Mouse (Mus musculus) forebrain, embryonic 14.5 days (tissue): ENCODE measurements around the gene Gm20388. TPM values are rescaled to one million over a fixed set of nuclear protein-coding genes. Genes with fewer than 3 reads are reported as not detected.

Source experiments
- ATAC-seq: fragments of 200-750 bp; cut with Nextera tagmentation; 2 replicates; pipeline ENCODE4 v1.8.0; 2017; ENCODE audit warnings: mild to moderate bottlenecking, moderate library complexity
- DNase-seq: peaks from one replicate; pipeline ENCODE4 v3.0.0-alpha.2; 2015; ENCODE audit warnings: low spot score
- H3K27ac ChIP-seq: fragments of 300-500 bp; sonication (generic); 2 replicates; pipeline ENCODE4 v1.5.1; 2014; ENCODE audit warnings: low read depth, mild to moderate bottlenecking, control low read depth, low read length, moderate library complexity
- H3K27me3 ChIP-seq: fragments of 300-500 bp; sonication (generic); replicated peaks from 2 replicates; pipeline ENCODE4 v1.6.1; 2014; ENCODE audit warnings: low read length, control low read depth, mixed read lengths; ENCODE audit not compliant: control insufficient read depth, insufficient read depth
- H3K36me3 ChIP-seq: fragments of 300-500 bp; sonication (generic); 2 replicates; pipeline ENCODE4 v1.6.1; 2014; ENCODE audit warnings: low read length, control low read depth; ENCODE audit not compliant: control insufficient read depth, insufficient read depth
- H3K4me1 ChIP-seq: fragments of 300-500 bp; sonication (generic); 2 replicates; pipeline ENCODE4 v1.6.1; 2014; ENCODE audit warnings: antibody characterized with exemption, low read length, control low read depth; ENCODE audit not compliant: control insufficient read depth, insufficient read depth
- H3K4me2 ChIP-seq: fragments of 300-500 bp; sonication (generic); 2 replicates; pipeline ENCODE4 v1.6.1; 2014; ENCODE audit warnings: mild to moderate bottlenecking, control low read depth, low read length
- H3K4me3 ChIP-seq: fragments of 300-500 bp; sonication (generic); 2 replicates; pipeline ENCODE4 v1.5.1; 2014; ENCODE audit warnings: low read depth, low read length, control low read depth
- H3K9ac ChIP-seq: fragments of 300-500 bp; sonication (generic); 2 replicates; pipeline ENCODE4 v1.6.1; 2014; ENCODE audit warnings: mild to moderate bottlenecking, low read length, control low read depth, moderate library complexity
- H3K9me3 ChIP-seq: fragments of 300-500 bp; sonication (generic); replicated peaks from 2 replicates; pipeline ENCODE4 v1.6.1; 2016; ENCODE audit warnings: low read length, control low read depth, mixed read lengths; ENCODE audit not compliant: control insufficient read depth
- WGBS: fragments of 180-500 bp; shearing (Covaris S2); extraction: QIAGEN DNeasy Blood & Tissue Kit; methylation state at CpG from one replicate; pipeline ENCODE4 v1.1.7; 2014; 5-methylcytosine and 5-hydroxymethylcytosine counted together
- polyA plus RNA-seq: library from polyadenylated mRNA; unstranded; fragments of >200 nt; fragmentation: Nextera tagmentation; extraction: Ambion mirVana; gene quantifications from 2 replicates; pipeline ENCODE4 v1.2.1, GENCODE M21; 2014

The Gm20388 gene
- polyA plus RNA-seq, 1 experiment from 2014 or later: 7.4 TPM

DNA sequence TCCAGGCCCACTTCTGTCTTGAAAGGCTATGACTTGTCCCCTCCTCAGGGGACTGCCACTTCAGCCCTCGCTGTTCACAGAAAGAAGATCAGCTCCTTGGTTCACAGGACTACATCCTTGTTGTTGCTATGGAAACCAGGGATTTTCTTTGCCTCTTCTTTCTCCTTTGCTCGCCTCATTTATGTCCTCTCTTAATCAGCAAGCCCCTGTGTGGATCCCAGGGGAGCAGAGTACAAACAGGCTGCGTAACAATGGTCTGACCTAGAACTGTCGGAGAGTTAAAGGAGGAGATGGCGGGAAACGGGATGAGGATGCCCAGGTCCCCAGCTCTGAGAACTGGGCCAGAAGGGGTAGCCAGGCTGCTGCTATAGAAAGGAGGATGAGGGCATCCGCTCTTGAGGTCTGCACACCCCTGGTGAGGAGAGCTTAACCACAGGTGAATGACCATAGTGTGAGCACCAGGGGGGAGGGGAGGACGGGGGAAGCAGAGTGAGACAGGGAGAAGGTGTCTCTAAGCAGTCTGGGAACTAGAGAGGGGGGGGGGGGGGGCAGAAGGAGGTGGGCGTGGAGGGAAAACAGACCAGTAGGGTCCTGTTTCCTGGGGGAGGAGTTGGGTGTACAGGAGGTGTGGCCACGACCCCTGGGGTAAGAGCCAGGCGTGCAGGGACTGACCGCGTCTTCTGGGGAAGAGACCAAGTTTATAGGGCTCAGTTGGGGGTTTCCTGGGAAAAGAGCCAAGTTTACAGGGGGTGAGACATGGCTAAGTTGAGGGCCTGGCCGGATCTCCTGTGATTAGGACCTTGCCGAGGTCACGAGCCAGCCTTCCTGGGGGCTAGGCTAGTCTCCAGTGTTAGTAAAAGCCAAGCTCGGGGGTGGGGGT is 1787.3 kb downstream of the Gm20388 start:
- no peaks in the 10 kb centered on the region for H3K27me3 ChIP-seq
- H3K4me2 ChIP-seq: peak overlapping the region; percentile 36
- H3K27ac ChIP-seq: peak overlapping the region; percentile 60
- H3K4me1 ChIP-seq: peaks cover 9% of the 10 kb centered on the region
- no peaks in the 10 kb centered on the region for H3K9me3 ChIP-seq
- H3K9ac ChIP-seq: 0 out of 2 replicates have a peak overlapping the region, but pooled peaks have one; percentile 21
- peak; percentile 48 for ATAC-seq
- no peaks in the 10 kb centered on the region for H3K36me3 ChIP-seq
- WGBS: 2% methylated on average over 16 of the region's 17 CpGs
- DNase-seq: peak; percentile 70
- no peak overlapping the region; the same call in 1 of the 2 replicates for H3K4me3 ChIP-seq

DNA sequence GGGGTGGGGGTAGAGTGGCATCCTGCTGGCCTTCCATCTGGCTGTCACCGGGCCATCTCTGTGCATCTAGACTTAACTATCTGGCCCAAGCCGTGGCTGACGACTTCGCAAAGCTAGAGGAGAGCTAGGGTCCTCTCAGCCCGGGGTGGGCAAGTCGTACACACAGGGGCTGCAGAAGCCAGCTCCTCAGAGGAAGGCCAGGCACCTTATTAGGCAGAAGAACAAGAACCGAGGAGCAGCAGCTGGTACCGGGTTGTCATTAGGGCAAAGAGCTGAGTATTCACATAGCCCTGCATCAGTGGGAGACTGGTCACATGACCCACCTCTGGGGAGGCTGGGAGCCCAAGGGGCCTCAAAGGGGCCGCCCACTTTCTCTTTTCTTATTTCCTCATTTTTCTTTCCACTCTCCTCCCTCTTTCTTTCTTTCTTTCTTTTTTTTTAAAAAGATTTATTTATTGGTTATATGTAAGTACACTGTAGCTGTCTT is 1788.0 kb downstream of the Gm20388 start:
- Histone ChIP-seq H3K4me3 (no peak overlapping the region; the same call in 1 of the 2 replicates), H3K4me1 (peaks cover 9% of the 10 kb centered on the region), H3K4me2 (peak overlapping the region; percentile 36), H3K9ac (no peak overlapping the region), H3K36me3 (no peaks in the 10 kb centered on the region), H3K27me3 (no peaks in the 10 kb centered on the region), H3K27ac (peak overlapping the region; percentile 58), H3K9me3 (no peaks in the 10 kb centered on the region)
- ATAC-seq (peak; percentile 43), DNase-seq (no peak)
- WGBS: 5% methylated on average over 9 of the region's 9 CpGs

DNA sequence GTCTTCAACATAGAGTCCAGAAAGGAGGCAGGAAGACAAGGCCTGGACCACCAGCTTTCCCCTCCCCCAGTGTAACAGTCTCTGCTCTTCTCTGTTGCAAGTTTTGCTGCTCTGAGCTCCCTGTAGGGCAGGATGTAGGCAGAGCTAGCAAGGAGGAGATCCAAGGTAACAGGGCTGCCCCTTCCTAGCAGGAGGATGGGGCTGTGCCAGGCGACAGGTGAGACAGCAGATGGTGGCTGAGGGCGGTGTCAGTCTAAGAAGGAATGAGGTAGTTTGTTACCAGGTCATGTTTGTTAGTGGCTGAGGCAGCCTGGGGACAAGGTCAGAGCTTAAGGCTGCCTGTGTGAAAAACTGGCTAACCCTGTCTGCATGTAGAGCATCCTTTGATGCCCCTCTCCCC is 1789.3 kb downstream of the Gm20388 start:
- 96% methylated on average over 2 of the region's 2 CpGs for WGBS
- Histone ChIP-seq H3K4me1 (peaks cover 9% of the 10 kb centered on the region), H3K27me3 (no peaks in the 10 kb centered on the region), H3K9me3 (no peaks in the 10 kb centered on the region), H3K9ac (no peak overlapping the region), H3K36me3 (no peaks in the 10 kb centered on the region), H3K4me2 (no peak overlapping the region), H3K27ac (no peak overlapping the region), H3K4me3 (no peak overlapping the region)
- ATAC-seq: no peak
- DNase-seq: no peak

DNA sequence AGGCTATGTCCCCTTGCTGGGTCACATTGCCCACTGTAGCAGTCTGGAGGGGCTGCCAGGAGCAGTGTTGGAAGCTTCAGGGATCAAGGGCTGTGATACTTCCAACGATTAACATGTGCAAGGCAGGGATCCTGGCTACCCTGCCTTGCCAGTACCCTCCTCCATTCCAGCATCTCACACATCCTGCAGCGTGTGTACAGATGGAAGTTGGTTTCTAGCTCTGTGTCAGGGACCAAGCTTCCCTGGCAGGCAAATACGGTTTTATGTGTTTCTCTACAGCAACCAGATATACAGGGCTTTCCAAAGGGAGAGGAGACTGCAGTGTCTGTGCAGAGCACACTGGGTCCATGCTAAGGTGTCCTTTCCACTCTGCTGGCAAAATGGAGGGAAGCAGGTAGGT is 1794.5 kb downstream of the Gm20388 start:
- Histone ChIP-seq H3K4me2 (no peak overlapping the region), H3K4me3 (no peak overlapping the region), H3K9me3 (no peaks in the 10 kb centered on the region), H3K27me3 (no peaks in the 10 kb centered on the region), H3K9ac (no peak overlapping the region), H3K36me3 (no peaks in the 10 kb centered on the region), H3K27ac (peak overlapping the region; percentile 3; the same call in 1 of the 2 replicates), H3K4me1 (no peaks in the 10 kb centered on the region)
- ATAC-seq (no peak; the same call in 1 of the 2 replicates), DNase-seq (peak; percentile 39)
- 76% methylated on average over 3 of the region's 3 CpGs for WGBS

DNA sequence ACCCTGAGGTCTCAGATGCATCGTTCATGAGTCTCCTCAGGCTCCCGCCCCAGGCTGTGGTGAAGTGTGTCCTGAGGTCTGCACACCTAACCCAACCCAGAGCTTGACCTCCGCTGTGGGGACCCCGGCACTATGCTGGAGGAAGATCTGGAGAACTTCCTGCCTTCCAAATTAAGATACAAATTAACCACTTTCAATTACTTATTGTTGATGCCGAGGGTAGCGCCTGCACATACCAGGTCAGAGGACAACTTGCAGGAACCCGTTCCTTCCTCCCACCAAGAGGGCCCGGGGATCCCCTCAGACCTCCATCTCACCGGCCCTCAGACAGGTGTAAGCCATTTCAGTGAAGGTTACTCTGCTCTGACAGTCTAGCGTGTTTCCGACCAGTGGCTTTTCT is 1796.3 kb downstream of the Gm20388 start:
- no peak overlapping the region for H3K4me3 ChIP-seq
- H3K27ac ChIP-seq: no peak overlapping the region
- H3K36me3 ChIP-seq: no peaks in the 10 kb centered on the region
- no peak overlapping the region for H3K9ac ChIP-seq
- 88% methylated on average over 11 of the region's 11 CpGs for WGBS
- DNase-seq (no peak), ATAC-seq (no peak)
- H3K4me1 ChIP-seq: no peaks in the 10 kb centered on the region
- H3K27me3 ChIP-seq: no peaks in the 10 kb centered on the region
- no peak overlapping the region for H3K4me2 ChIP-seq
- H3K9me3 ChIP-seq: no peaks in the 10 kb centered on the region

DNA sequence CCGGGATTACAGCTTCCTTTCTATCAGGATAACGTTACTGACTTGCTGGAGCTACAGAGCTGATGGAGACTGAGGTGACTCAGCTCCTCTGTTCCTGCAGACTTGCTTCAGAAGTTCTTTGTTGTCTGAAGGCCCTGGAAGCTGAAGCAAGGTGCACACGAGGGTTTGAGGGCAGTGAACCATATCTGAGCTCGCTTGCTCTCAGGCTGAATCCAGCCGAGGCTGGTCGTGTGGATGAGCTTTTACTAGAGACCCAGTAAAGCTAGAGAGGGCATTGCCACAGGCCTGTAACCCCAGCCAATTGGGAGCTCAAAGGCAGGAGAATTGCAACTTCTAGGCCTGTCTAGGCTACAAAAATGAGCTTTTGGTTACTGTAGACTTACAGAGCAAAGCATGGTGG is 1797.8 kb downstream of the Gm20388 start:
- Histone ChIP-seq H3K27ac (no peak overlapping the region), H3K9ac (no peak overlapping the region), H3K9me3 (no peaks in the 10 kb centered on the region), H3K4me1 (no peaks in the 10 kb centered on the region), H3K4me3 (no peak overlapping the region), H3K4me2 (no peak overlapping the region), H3K27me3 (no peaks in the 10 kb centered on the region), H3K36me3 (no peaks in the 10 kb centered on the region)
- no peak for ATAC-seq
- WGBS: 40% methylated on average over 6 of the region's 6 CpGs
- DNase-seq: no peak

DNA sequence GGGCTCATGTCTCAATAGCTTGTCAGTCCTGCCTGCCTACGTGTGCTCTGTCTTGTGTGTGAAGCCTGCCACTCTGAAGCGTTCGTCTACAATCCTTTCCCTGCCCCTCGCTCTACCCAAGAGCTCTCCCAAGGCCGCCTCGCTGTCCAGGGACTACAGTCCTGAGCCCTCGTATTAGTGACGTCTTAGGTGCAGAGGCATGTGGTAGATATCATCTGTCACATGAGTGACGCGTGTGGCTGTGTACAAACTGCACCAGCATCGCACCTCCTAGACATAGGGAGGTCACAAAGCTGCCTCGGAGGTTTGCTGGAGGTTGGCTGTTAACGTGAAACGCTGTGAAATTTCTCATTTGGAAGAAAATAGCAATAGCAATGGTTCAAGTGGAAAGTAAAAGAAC is 1806.9 kb downstream of the Gm20388 start:
- H3K27ac ChIP-seq: no peak overlapping the region
- no peaks in the 10 kb centered on the region for H3K27me3 ChIP-seq
- WGBS: 53% methylated on average over 14 of the region's 14 CpGs
- ATAC-seq (peak; percentile 47), DNase-seq (no peak)
- H3K9me3 ChIP-seq: no peaks in the 10 kb centered on the region
- H3K4me3 ChIP-seq: no peak overlapping the region
- H3K4me1 ChIP-seq: peaks cover 3% of the 10 kb centered on the region; the same call in 1 of the 2 replicates
- no peaks in the 10 kb centered on the region for H3K36me3 ChIP-seq
- H3K9ac ChIP-seq: peak overlapping the region; percentile 43; the same call in 1 of the 2 replicates
- peak overlapping the region; percentile 42 for H3K4me2 ChIP-seq

DNA sequence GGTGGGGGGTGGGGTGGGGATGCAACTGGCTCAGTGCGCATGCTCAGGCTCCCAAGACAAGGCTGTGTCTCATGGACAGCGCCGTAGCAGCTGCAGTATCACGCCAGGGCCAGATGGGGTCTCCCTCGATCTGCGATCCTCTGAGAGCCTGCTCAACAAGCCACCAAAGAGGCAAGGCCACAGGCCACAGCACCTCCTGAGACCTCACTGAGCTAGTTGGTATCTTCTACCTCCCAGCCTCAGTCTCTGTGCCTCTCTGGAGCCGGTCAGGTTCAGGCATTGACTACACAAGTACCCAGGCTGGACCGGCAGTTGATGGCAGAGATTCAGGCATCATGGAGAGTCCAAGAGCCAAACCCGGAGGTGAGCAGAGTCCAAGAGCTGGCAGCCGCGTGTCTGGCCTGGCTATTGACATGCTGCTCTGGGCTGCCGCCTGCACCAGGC is 1807.4 kb downstream of the Gm20388 start:
- H3K4me3 ChIP-seq: no peak overlapping the region
- H3K4me2 ChIP-seq: peak overlapping the region; percentile 42
- ATAC-seq (peak; percentile 90), DNase-seq (peak; percentile 98)
- H3K4me1 ChIP-seq: peaks cover 3% of the 10 kb centered on the region; the same call in 1 of the 2 replicates
- H3K9ac ChIP-seq: peak overlapping the region; percentile 43; the same call in 1 of the 2 replicates
- WGBS: 24% methylated on average over 12 of the region's 12 CpGs
- no peaks in the 10 kb centered on the region for H3K27me3 ChIP-seq
- H3K9me3 ChIP-seq: no peaks in the 10 kb centered on the region
- no peaks in the 10 kb centered on the region for H3K36me3 ChIP-seq
- no peak overlapping the region for H3K27ac ChIP-seq

DNA sequence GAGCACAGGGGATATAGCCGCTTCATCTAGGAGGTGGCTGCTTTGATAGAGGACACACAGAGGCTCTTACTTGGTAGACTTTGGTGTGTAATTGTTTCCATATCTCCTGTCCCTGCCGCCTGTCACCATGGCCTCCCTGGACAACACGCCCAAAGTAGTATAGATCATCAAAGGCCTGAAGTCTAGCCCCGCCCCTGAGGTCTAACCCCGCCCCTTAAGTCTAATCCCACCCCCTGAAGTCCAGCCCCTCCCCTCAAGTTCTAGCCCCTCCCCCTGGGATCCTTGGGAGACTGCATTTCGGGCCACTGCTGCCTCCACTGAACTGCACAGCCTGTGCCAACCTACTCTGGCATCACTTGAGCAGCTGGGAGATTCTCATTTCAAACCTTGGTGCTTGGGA is 1808.3 kb downstream of the Gm20388 start:
- Histone ChIP-seq H3K9me3 (no peaks in the 10 kb centered on the region), H3K27me3 (no peaks in the 10 kb centered on the region), H3K4me3 (no peak overlapping the region), H3K36me3 (no peaks in the 10 kb centered on the region), H3K4me2 (no peak overlapping the region), H3K9ac (no peak overlapping the region), H3K4me1 (peaks cover 3% of the 10 kb centered on the region; the same call in 1 of the 2 replicates), H3K27ac (no peak overlapping the region)
- ATAC-seq: no peak
- 66% methylated on average over 6 of the region's 6 CpGs for WGBS
- DNase-seq: no peak
